Mouse (Mus musculus) cerebellum, adult 2 months (tissue): Measurements from ENCODE around the gene Sf3b4. TPM values are rescaled to one million over a fixed set of nuclear protein-coding genes. Genes with fewer than 3 reads are reported as not detected.
"Not testable (repeated sequence)": the region's sequence is repeated elsewhere in the genome, so short reads cannot be mapped to it uniquely, and the experiment has no call there.

Experiments
- DNase-seq, 2 experiments: peaks; one replicate each; pipeline ENCODE4 v3.0.0; 2021
- H3K27ac ChIP-seq: fragments of 200-500 bp; 2 replicates; pipeline ENCODE4 v1.5.1; 2012; ENCODE audit warnings: low read length, control low read depth, inconsistent platforms; ENCODE audit not compliant: insufficient read depth
- H3K27me3 ChIP-seq: fragments of 200-500 bp; 2 replicates; pipeline ENCODE4 v1.6.1; 2012; ENCODE audit warnings: inconsistent platforms, mild to moderate bottlenecking, low read length, moderate library complexity; ENCODE audit not compliant: control insufficient read depth, insufficient read depth
- H3K4me1 ChIP-seq: fragments of 200-500 bp; 2 replicates; pipeline ENCODE4 v1.6.1; 2011; ENCODE audit warnings: low read length; ENCODE audit not compliant: control insufficient read depth, insufficient read depth
- H3K4me3 ChIP-seq: fragments of 200-500 bp; replicated peaks from 2 replicates; pipeline ENCODE3; 2011; ENCODE audit warnings: mild to moderate bottlenecking, low read depth, low read length, control low read depth; ENCODE audit not compliant: insufficient read depth
- CTCF ChIP-seq: fragments of 200-500 bp; IDR thresholded peaks from 2 replicates; pipeline ENCODE4 v1.5.1; 2011; ENCODE audit warnings: low read depth, mild to moderate bottlenecking, control low read depth, low read length, moderate library complexity, borderline replicate concordance; ENCODE audit not compliant: insufficient read depth
- POLR2A ChIP-seq: fragments of 200-500 bp; IDR thresholded peaks from 2 replicates; pipeline ENCODE4 v1.6.1; 2011; ENCODE audit warnings: low read length, control low read depth, borderline replicate concordance; ENCODE audit not compliant: insufficient read depth
- WGBS: fragments of 180-500 bp; shearing (Covaris S2); methylation state at CpG from one replicate; pipeline ENCODE4 v1.1.7; 2018; 5-methylcytosine and 5-hydroxymethylcytosine counted together
- polyA plus RNA-seq: library from polyadenylated mRNA; depleted of rRNA; stranded (reverse); fragments of >200 nt; gene quantifications from 2 replicates; pipeline ENCODE4 v1.2.3, GENCODE M21; 2012

The Sf3b4 gene
- polyA plus RNA-seq, 1 experiment: 59.5 TPM

GRCm38 (mm10) chr3:96168466-96169158 lies 3.5 kb upstream of the Sf3b4 start:
- H3K4me3 ChIP-seq: no peak overlapping the region
- no peaks in the 10 kb centered on the region for H3K27me3 ChIP-seq
- peaks cover 7% of the 10 kb centered on the region for H3K4me1 ChIP-seq
- TF ChIP-seq CTCF: no peak
- TF ChIP-seq POLR2A: no peak
- no peak for DNase-seq
- 66% methylated on average over 12 of the region's 12 CpGs for WGBS
- no peak overlapping the region for H3K27ac ChIP-seq

GRCm38 (mm10) chr3:96170276-96170675 lies 1.9 kb upstream of the Sf3b4 start:
- H3K27ac ChIP-seq: peak overlapping the region; percentile 44; the same call in 1 of the 2 replicates
- WGBS: 72% methylated on average over 4 of the region's 4 CpGs

GRCm38 (mm10) chr3:96170976-96171545 lies 1.1 kb upstream of the Sf3b4 start:
- no peak overlapping the region for H3K4me3 ChIP-seq
- whole genome bisulfite sequencing: 68% methylated on average over 10 of the region's 10 CpGs
- H3K27ac ChIP-seq: peak overlapping the region; percentile 95
- H3K4me1 ChIP-seq: peaks cover 10% of the 10 kb centered on the region
- peak in 1 of 2 experiments; percentile 22 for DNase-seq
- no peak for TF ChIP-seq CTCF
- TF ChIP-seq POLR2A: no peak
- H3K27me3 ChIP-seq: no peaks in the 10 kb centered on the region

More at GRCm38 (mm10) chr3:96170276-96170675, 1.9 kb upstream of the Sf3b4 start:
- no peak overlapping the region for H3K4me3 ChIP-seq
- TF ChIP-seq POLR2A (no peak), CTCF (no peak)
- no peaks in the 10 kb centered on the region for H3K27me3 ChIP-seq
- peak in 1 of 2 experiments; percentile 15 for DNase-seq
- H3K4me1 ChIP-seq: peaks cover 10% of the 10 kb centered on the region

GRCm38 (mm10) chr3:96171583-96172196 lies 442 bp upstream of the Sf3b4 start:
- Histone ChIP-seq H3K4me3 (peak overlapping the region; percentile 99), H3K27ac (peak overlapping the region; percentile 95), H3K4me1 (peaks cover 10% of the 10 kb centered on the region), H3K27me3 (no peaks in the 10 kb centered on the region)
- DNase-seq: no peak
- 16% methylated on average over 18 of the region's 18 CpGs for WGBS
- TF ChIP-seq CTCF: no peak
- no peak for TF ChIP-seq POLR2A

- no peak for TF ChIP-seq POLR2A
- TF ChIP-seq CTCF: no peak
- H3K4me3 ChIP-seq: peak overlapping the region; percentile 99
- 36% methylated on average over 7 of the region's 7 CpGs for WGBS
- peaks cover 10% of the 10 kb centered on the region for H3K4me1 ChIP-seq
- H3K27me3 ChIP-seq: no peaks in the 10 kb centered on the region
- H3K27ac ChIP-seq: no peak overlapping the region
- DNase-seq: no peak
These were observed 1.1 kb downstream of the Sf3b4 start for GRCm38 (mm10) chr3:96173185-96173584.

GRCm38 (mm10) chr3:96174042-96174441 lies 1.9 kb downstream of the Sf3b4 start:
- WGBS: 19% methylated on average over 4 of the region's 4 CpGs

GRCm38 (mm10) chr3:96175251-96175650 lies 3.1 kb downstream of the Sf3b4 start:
- Histone ChIP-seq H3K4me3 (no peak overlapping the region), H3K27ac (no peak overlapping the region), H3K27me3 (no peaks in the 10 kb centered on the region), H3K4me1 (peaks cover 11% of the 10 kb centered on the region)
- DNase-seq: no peak
- no peak for TF ChIP-seq POLR2A
- 93% methylated on average over 6 of the region's 6 CpGs for WGBS

More at GRCm38 (mm10) chr3:96174042-96174441, 1.9 kb downstream of the Sf3b4 start:
- not testable (repeated sequence) for H3K4me1 ChIP-seq, H3K27me3 ChIP-seq, H3K27ac ChIP-seq
- H3K4me3 ChIP-seq: peak overlapping the region; percentile 29
- DNase-seq: peak in 1 of 2 experiments; percentile 22

GRCm38 (mm10) chr3:96178427-96178826 lies 6.3 kb downstream of the Sf3b4 start:
- H3K4me1 ChIP-seq: peaks cover 16% of the 10 kb centered on the region
- H3K27me3 ChIP-seq: no peaks in the 10 kb centered on the region
- no peak overlapping the region for H3K27ac ChIP-seq
- no peak for TF ChIP-seq POLR2A
- TF ChIP-seq CTCF: no peak
- H3K4me3 ChIP-seq: no peak overlapping the region
- DNase-seq: no peak
- WGBS: 94% methylated on average over 4 of the region's 4 CpGs
